Mouse (Mus musculus): ENCODE measurements around the gene Zfp668.

The Zfp668 gene

DNA sequence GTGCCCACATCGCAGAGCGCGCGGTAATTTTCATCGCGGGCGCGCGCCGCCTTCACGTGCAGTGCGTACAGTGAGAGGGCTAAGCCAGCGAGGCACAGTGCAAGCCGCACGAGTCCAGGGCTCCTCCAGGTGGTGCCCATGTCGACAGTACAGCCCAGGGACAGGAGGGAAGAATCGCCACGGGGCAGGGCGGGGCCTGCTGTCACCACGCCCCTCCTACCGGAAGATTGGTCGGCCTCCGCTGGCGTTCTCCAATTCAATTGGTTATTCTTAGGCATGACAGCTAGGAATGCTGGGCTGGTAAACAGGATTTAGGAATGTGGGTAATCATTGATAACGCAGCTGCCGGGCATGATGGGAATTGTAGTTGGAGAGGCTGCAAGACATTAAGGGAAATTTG is 18.8 kb upstream of the Zfp668 start, which contains the start of the genes Gm21974 and Vkorc1:
Gene Gm21974, minus strand, starts transcription at position 13 of the 400 bp plus-strand sequence.
Gene Vkorc1, minus strand, starts transcription at position 176 of the 400 bp plus-strand sequence.
- peak; percentile 93 to 95 for DNase-seq (ENCODE audit: low spot score in 2 of 2)

DNA sequence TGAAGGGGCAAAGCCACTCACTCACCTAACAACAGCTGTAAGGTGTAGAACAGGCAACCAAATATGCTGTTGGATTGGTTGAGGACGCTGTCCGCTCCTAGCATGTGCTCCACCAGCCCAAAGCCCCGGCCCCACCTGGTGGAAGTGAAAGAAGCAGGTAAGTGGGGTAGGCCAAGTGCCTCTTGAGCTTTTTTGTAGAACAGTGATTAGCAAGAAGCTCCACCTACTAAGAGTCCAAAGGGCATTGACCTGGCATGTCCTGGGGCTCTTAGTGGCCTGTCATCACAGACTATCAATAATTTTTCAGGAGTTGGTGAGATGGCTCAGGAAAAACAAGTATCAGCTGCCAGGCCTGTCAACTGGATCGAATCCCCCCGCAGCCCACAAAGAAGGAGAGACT is 17.9 kb upstream of the Zfp668 start:
- DNase-seq (ENCODE audit: low spot score in 2 of 2), result no peak

DNA sequence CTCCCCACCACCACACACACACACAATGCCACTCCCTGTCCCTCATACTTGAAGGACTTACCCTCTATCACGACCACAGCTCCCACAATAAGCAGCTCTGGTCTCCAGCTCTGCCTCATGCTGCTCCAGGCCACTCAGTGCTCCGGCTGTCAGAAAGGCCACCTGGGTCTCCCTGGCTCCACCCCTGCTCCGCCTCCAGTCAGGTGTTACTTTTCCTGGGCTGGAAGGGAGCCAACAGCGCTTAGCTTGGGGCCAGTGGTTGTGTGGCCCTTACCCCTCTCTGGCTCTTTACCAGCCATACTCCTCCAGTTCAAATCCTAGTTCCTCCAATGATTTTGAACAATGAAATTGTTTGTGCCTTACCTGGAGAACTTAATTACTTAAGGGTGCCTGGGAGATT is 14.2 kb upstream of the Zfp668 start, which contains the start of gene Prss53:
Gene Prss53, minus strand, starts transcription at position 173 of the 400 bp plus-strand sequence.
- no peak for DNase-seq (ENCODE audit: low spot score in 2 of 2)

DNA sequence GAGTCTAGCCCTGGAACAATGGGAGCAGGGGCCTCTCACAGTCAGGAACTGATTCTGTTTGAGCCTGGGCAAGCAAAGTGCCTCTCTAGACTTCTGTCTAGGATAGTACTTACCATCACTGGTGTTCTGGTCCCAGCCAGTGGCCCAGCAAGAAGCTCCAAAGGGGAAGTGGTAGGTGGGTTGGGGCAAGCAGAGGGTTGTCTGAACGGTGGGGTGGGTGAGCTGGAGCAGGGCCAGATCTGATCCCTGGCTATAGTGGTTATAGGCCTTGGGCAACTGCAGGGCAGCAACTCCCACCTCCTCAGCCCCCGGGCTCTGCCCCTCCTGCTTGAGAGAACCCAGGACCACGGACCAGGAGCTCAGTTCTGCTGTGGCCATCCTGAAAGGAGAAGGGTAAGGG is 12.2 kb upstream of the Zfp668 start:
- no peak for DNase-seq (ENCODE audit: low spot score in 2 of 2)

DNA sequence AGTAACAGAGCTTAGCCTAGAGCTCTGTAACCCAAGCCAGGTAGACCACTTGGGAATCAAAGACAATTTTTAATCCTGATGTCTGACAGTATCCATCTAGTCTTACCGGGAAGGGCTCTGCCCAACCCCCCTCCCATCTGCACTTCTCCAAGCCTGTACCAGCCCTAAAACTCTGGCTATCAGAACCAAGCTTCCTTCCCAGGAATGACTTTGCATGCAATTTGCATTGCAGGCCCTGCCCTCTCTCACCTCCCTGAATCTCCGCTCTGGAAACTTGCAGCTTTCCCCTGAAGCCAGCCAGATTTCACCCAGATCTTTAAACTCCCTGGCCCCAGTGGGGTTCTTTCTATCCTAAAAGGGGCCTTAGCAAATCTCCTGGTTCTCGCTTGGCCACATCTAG is 11.2 kb upstream of the Zfp668 start:
- DNase-seq (ENCODE audit: low spot score in 2 of 2), result no peak

DNA sequence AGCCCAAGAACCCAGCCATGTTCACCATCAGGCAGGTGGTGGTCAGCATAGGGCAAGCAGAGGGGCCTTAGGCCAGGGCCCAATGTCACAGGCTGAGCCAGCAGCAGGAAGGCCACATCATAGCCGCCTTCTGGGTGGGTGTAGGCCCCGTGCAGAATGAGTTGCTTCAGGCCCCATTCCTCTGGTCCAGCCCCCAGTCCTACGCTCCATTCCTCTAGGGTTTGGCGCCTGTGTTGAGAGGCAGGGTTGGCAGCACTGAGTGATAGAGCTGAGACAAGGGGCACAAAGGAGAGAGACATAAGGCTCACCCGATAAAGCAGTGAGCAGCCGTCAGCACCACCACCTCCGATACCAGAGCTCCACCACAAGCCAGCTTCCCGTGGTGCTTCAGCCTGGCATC is 10.6 kb upstream of the Zfp668 start:
- DNase-seq (ENCODE audit: low spot score in 2 of 2), result no peak

DNA sequence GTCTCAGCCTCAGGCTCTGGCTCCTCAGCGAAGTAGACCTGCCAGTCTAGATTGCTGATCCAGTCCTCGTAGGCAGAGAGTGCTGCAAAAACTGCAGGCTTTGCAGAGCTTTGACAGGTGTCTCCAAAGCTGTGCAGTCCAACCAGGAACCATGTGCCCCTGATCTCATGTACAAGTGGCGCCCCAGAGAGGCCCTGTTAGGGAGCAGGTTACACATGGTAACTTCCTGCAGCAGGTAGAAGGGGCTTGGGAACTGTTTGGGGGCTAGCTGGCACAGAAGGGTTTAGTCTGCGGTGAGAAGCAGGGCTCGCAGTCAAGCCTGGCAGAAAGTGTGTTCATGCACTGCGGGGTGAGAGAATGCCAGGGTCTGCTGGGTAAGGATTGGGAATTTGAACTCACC is 9.9 kb upstream of the Zfp668 start:
- DNase-seq (ENCODE audit: low spot score in 2 of 2), result no peak

DNA sequence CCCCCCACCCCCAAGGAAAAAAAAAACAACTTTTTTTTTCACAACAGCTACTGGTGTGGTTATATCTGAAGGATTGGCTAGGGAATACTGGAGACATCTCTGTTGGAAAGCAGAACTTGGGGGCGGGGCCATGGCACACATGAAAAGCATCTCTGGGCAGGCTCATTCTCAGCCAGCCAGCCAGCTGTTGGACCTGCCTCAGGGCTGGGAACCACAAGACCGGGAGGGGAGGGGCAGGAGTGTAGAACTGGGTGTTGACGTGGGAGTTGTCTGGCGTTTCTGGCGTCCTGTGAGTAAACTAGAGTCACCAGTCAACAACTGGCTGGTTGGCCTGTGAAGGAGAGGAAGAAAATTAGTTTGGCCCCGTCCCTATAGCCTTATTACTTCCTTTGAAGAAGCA is 9.3 kb upstream of the Zfp668 start:
- no peak for DNase-seq (ENCODE audit: low spot score in 2 of 2)

DNA sequence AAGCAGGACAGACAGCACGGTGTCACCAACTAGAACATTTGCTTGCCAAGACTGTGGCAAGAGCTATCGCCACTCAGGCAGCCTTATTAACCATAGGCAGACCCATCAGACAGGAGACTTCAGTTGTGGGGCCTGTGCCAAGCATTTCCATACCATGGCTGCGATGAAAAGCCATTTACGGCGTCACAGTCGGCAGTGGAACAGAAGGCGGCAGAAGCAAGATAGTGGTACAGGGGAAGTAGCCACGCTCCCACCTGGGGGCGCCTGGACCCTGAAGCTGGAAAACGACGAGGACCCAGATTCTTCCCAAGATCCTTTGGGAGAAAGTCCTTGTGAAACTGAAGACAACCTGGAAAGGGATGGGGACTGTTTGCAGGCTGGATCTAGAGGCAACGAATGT is 3.8 kb upstream of the Zfp668 start:
- DNase-seq (ENCODE audit: low spot score in 2 of 2), result no peak

DNA sequence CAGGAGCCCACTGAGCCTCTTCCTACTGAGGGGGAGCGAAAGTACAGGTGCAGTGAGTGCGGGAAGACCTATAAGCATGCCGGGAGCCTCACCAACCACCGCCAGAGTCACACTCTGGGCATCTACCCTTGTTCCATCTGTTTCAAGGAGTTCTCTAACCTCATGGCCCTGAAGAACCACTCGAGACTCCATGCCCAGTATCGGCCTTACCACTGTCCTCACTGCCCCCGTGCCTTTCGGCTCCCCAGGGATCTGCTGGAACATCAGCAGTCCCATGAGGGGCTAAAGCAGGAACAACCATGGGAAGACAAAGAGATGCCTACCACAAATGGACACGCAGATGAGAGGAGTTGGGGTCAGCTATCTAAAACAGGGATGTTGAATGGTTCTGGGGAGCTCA is 2.7 kb upstream of the Zfp668 start:
- DNase-seq (ENCODE audit: low spot score in 2 of 2), result no peak

DNA sequence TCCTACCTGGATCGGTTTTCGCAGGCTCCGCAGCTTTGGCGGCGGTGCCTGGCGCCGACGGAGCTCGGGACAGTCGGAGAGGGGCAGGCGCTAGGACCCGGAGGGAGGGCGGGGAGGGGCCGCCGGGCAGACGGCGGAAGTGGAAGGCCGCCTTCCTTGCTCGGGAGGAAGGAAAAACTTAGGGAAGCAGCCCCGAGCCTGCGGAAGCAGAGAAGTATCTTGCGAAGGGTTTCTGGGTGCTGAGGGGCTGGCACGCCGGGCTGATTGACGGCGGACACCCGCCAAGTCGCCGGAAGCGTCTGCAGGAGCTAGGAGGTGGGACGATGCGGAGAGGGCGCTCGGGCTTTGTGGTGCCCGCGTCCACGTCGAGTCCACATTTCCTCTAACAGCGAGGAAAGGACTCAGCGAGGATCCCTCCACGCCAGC is 574 bp downstream of the Zfp668 start, which contains the start of gene Zfp646:
Gene Zfp646, plus strand, starts transcription at position 181 of the 426 bp plus-strand sequence.
- DNase-seq (ENCODE audit: low spot score in 2 of 2), result peak in 1 of 2 experiments; percentile 55

DNA sequence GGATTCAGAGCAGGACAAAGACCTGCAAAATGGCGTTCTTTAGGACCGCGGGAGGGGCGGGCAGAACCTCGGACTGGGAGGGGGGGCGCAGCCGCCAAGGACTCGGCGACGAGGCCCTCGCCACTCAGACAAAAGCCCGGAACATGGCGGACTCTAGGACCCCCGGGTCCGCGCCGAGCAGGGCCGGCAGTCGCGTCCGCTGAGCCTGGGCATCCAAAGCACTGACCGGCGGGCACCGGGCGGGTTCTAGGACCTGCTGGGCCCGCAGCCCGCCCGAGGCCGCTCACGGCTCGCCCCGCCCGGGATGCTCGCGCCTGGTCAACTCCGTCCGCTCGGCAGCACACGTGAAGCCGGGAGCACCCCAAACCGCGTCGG is 1.0 kb downstream of the Zfp668 start:
- peak; percentile 93 to 94 for DNase-seq (ENCODE audit: low spot score in 2 of 2)

DNA sequence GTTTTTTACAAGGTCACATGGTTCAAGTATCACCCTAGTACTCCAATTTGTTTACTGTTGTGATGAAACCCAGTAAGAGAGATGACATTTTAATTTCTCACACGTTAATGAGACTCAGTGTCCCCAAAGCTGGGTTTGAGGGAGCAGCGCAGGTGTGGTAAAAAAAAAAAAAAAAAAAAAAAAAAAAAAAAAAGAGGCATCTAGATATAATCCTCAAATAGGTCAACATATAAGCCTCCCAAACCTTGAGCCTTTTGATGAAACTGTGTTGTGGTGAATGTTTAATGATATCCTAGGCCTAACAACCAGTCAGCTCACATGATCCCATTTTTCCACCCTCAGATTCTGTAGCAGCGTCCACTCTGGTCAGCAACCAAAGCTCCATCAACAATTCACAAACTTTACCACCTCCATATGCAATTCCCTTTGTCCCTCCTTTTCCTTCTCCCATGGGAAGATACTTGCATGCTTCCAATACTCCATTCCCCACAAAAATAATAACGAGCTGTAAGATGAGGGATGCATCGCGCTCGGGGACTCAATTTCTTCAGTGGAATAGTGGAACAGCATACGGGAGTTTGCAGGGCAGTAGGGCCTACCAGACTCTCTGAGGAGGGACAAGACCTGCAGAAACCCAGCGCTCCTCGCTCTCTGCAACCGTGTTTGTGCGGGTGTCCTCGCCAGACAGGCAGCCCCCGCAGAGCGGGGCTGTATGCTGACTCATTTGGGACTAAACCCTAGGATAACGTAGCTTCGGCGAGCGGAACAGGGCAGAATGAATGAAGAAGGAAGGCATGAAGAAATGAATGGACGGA is 1.6 kb downstream of the Zfp668 start:
- DNase-seq (ENCODE audit: low spot score in 2 of 2), result no peak

DNA sequence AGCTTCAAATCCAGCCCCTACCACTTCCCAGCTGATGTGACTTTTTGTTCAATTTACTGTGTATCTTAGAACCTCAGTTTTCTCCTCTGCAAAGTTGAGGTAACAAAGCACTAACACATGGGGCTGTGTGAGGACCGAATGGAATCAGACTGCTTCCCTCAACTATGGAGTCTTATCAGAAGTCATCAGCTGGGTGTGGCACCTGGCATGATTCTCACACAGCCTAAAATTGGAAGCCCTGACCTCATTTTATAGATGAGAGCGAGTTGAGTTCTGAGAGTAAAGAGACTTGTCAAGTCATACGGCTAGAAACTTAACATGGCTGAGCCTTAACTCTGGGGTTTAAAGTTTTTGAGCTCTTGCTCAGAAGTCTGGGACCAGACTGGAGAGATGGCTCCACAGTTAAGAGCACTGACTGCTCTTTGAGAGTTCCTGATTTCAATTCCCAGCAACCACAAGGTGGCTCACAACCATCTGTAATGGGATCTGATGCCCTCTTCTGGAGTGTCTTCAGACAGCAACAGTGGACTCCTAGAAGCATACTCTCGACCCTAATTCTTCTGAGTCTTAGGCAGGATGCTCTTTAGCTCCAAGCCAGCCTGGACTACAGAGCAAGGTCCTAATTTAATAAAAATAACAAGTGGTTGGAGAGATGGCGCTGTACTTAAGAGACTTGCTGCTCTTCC is 6.3 kb downstream of the Zfp668 start:
- DNase-seq (ENCODE audit: low spot score in 2 of 2), result no peak

DNA sequence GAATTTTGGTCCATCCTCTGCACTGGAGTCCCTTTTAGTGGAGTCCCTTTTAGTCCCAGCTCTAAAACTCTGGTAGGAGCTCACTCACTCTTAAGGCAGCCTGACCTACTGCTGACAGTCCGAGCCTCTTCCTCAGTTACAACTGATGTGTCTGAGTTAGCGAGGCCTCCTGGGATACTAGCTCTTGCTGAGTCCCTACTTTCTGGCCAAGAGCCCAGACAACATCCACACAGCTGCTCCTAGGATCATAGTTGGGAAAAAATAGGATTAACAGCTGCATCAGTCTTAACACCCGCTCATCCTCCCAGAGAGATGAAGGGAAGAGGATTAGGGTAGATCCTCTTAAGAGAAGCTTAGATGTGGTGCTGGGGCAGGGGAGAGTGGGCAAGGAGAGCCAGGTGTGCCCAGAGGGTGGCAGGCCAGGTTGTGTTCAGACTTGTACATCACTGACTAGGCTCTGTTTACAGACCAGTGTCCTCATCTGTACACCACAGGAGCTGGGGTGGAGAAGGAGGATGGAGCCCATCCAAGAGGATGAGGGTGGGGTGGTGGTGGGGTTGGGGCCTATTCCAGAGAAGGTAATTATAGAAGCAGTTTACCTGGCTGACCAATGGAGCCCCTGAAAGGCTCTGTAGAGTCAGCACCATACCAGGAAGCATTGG is 7.3 kb downstream of the Zfp668 start:
- DNase-seq (ENCODE audit: low spot score in 2 of 2), result no peak

DNA sequence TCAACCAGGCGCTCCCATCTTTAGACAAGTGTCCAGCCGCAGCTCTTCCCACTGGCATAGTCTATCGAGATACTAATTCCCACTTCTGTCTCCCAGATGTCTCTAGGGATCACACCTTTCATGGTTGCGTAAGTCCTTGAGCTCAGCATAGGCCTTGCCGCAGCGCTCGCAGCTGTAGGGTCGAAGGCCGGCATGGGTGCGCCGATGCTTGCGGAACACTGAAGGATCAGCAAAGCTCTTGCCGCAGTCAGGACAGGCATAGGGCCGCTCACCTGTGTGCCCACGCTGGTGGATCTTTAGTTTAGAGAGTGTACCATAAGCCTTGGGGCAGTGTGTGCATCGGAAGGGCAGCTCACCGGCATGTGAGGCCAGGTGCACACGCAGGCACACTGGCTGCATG is 9.0 kb downstream of the Zfp668 start:
- no peak for DNase-seq (ENCODE audit: low spot score in 2 of 2)

DNA sequence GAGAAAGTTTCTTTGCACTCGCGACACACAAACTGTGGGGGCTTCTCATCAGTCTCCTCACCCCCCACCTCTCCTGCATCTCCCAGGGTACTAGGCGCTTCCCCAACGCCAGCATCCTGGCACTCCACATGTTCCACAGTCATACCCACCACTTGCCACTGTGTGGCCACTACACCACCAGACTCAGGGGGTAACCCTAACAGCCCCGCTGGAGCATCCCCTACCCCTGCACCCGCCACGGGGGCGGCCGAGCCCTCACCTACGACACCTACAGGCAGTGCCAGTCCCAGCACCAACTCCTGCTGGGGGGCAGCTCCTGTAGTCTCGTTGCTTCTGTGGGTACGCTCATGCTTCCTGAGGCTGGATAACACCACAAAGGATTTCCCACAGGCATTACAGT is 10.2 kb downstream of the Zfp668 start:
- no peak for DNase-seq (ENCODE audit: low spot score in 2 of 2)

DNA sequence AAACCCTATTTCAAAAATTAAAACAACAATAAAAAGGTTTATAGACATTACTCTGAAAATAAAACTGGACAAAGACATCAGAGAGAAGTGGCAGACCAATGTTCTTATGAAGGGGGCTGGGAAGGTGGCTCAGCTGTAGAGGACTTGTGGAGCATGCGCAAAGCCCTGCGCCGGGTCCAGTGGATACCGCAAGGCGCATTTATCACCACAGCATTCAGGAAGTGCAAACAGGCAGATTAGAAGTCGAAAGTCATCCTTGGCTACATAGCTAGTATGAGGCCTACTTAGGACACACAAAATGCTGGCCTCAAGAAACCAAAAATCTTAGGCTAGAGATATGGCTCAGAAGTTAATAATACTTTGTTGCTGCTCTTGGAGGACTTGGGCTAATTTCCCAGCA is 18.4 kb downstream of the Zfp668 start:
- no peak for DNase-seq (ENCODE audit: low spot score in 2 of 2)

DNA sequence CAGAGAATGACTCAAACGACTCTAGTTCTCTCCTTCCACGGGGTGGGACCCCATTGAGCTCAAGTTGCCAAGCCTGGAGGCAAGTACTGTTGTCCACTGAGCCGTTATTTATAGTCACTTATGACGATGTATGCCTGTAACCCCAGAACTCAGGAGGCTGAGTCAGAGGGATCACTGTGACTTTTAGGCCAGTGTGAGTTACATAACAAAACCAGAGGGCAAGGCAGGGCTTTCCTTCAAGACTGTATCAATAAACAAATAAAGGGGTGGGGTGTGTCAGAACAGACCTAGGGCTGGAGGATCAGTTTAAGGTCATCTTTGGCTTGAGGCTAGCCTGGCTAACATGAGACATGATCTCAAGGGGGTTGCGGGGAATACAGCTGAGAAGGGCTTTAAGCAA is 25.7 kb downstream of the Zfp668 start:
- no peak for DNase-seq (ENCODE audit: low spot score in 2 of 2)

DNA sequence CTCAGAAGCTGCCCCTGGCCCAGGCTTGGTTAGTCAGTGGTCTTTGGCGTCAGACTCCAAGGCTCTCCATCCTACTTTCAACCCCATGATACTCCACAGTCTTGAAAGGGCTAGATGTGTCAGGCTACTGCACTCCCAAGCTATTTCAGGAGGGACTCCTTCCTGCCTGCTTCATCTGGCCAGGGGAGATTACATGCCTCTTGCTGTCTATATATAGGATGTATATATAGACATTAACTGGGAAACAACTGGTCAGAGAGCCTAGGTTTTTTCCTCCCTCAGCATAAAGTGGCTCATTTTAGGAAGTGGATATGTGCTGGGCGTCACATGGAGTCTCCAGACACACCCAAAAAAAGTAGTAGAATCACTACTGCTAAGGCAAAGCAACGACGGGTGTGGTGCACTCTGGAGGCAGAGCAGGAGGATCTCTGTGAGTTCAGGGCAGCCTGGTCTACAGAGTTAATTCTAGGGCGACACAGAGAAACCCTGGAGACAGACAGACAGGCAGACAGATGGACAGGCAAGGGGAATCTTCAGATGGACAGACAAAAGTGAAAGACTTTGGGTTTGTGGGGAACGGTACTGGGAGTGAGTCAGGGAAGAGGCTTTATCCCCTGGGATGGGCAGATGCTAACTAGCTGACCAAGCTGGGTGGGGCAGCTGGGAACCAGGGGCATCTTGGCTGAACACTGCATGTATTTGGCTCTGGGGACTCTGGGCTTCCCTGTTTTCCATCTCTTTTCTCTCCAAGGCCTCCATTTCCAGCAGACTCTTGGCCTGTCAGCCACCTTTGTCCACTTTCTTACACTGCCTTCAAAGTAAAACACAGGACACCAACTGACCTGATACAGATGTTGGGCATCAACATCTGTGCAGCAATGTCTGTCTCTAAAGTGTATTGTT is 26.4 kb downstream of the Zfp668 start:
- DNase-seq (ENCODE audit: low spot score in 2 of 2), result no peak

DNA sequence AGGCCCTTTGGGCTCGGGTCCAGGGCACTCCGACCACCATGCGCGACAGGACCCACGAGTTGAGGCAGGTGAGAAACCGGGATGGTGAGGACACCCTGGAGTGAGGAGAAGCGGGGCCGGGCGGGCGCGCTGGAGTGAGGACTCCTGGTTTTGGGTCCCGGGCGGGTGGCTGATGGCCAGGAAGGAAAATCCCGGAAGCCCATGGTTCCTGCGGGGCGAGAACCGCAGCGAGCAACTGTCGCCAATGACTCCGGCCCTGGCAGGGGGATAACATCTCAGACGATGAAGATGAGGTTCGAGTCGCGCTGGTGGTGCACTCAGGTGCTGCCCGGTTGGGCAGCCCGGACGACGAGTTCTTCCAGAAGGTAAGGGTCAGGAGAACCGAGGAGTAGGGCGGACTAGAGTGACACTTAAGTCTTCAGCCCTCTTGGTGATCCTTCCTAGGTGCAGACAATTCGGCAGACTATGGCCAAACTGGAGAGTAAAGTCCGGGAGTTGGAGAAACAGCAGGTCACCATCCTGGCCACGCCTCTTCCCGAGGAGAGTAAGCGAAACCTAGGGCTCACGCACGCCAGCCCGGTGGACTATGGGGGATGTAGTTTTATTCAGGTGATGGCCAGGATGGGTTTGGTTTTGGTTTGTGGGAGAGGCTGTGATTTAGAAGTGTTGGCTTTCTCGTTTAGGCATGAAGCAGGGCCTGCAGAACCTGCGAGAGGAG is 34.5 kb downstream of the Zfp668 start:
- peak; percentile 63 to 76 for DNase-seq (ENCODE audit: low spot score in 2 of 2)

All from frontal cortex, postnatal 10 days (tissue).